Mouse (Mus musculus) limb, embryonic 11.5 days (tissue): ENCODE measurements at regions not wholly inside any gene's neighbourhood (a gene's known extent, or its start where the extent isn't known, plus 50 kb on each side); places are given as distances from the start of the nearest gene placed in this dataset.
A peak's percentile ranks its signal among the peaks of the same experiment; 100 is the strongest.

Experiments
- ATAC-seq: fragments of 200-750 bp; cut with Nextera tagmentation; 2 replicates; pipeline ENCODE4 v1.8.0; 2017; ENCODE audit warnings: low read depth; ENCODE audit not compliant: insufficient number of reproducible peaks, low FRiP score, low TSS enrichment
- DNase-seq: peaks from one replicate; pipeline ENCODE4 v3.0.0-alpha.2; 2015; ENCODE audit warnings: low spot score
- H3K27ac ChIP-seq: fragments of 300-500 bp; sonication (generic); replicated peaks from 2 replicates; pipeline ENCODE4 v1.5.1; 2014; ENCODE audit warnings: low read depth, mild to moderate bottlenecking, low read length
- H3K27me3 ChIP-seq: fragments of 300-500 bp; sonication (generic); 2 replicates; pipeline ENCODE4 v1.6.1; 2014; ENCODE audit warnings: mild to moderate bottlenecking, low read length, mixed read lengths; ENCODE audit not compliant: control insufficient read depth, insufficient read depth
- H3K36me3 ChIP-seq: fragments of 300-500 bp; sonication (generic); 2 replicates; pipeline ENCODE4 v1.6.1; 2014; ENCODE audit warnings: mild to moderate bottlenecking, low read length, moderate library complexity, mixed read lengths; ENCODE audit not compliant: control insufficient read depth, insufficient read depth
- H3K4me1 ChIP-seq: fragments of 300-500 bp; sonication (generic); 2 replicates; pipeline ENCODE4 v1.6.1; 2014; ENCODE audit warnings: low read length, mixed read lengths; ENCODE audit not compliant: control insufficient read depth, insufficient read depth
- H3K4me2 ChIP-seq: fragments of 300-500 bp; sonication (generic); 2 replicates; pipeline ENCODE4 v1.6.1; 2014; ENCODE audit warnings: low read depth, mild to moderate bottlenecking, moderate library complexity; ENCODE audit not compliant: severe bottlenecking
- H3K4me3 ChIP-seq: fragments of 300-500 bp; sonication (generic); 2 replicates; pipeline ENCODE4 v1.5.1; 2014; ENCODE audit warnings: low read depth, low read length
- H3K9ac ChIP-seq: fragments of 300-500 bp; sonication (generic); 2 replicates; pipeline ENCODE4 v1.6.1; 2014; ENCODE audit warnings: mild to moderate bottlenecking, low read length
- H3K9me3 ChIP-seq: fragments of 300-500 bp; sonication (generic); 2 replicates; pipeline ENCODE4 v1.6.1; 2016; ENCODE audit warnings: low read length; ENCODE audit not compliant: control insufficient read depth
- WGBS: fragments of 180-500 bp; shearing (Covaris S2); extraction: QIAGEN DNeasy Blood & Tissue Kit; methylation state at CpG from one replicate; pipeline ENCODE4 v1.1.7; 2014; 5-methylcytosine and 5-hydroxymethylcytosine counted together

DNA sequence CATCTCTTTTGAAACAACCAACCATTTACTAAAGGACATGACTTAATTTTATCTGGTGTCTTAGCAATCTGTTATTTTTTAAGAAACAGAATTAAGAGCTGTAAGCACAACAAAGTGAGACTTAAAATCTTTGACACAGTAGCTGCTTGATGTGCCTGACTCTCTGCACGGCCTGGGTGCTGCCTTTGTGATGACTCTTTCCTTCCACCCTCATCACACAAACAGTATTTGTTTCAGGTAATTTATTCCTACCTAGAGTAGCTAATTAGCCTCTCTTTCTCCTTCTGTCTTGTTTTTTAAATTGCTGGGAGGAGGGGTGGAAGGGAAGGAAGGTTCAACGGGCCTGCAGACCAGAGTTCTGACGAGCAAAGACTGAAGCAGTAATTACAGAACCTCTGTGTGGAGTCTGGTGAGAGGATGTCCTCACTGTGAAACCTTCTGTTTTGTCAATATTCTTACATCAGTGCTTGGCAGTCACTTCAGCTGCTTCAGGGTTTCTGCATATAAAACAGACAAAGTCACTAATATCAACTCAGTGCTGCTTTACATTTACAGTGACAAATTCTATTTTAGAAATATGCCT is 829.6 kb downstream of the D3Ertd751e start:
- H3K4me1 ChIP-seq = peaks cover 2% of the 10 kb centered on the region; the same call in 1 of the 2 replicates
- no peak overlapping the region for H3K4me3 ChIP-seq
- H3K9me3 ChIP-seq = no peaks in the 10 kb centered on the region
- ATAC-seq (no peak), DNase-seq (no peak)
- H3K9ac ChIP-seq = no peak overlapping the region
- 28% methylated on average over 3 of the region's 3 CpGs for WGBS
- H3K4me2 ChIP-seq = no peak overlapping the region
- H3K36me3 ChIP-seq = no peaks in the 10 kb centered on the region
- H3K27ac ChIP-seq = no peak overlapping the region
- H3K27me3 ChIP-seq = no peaks in the 10 kb centered on the region

DNA sequence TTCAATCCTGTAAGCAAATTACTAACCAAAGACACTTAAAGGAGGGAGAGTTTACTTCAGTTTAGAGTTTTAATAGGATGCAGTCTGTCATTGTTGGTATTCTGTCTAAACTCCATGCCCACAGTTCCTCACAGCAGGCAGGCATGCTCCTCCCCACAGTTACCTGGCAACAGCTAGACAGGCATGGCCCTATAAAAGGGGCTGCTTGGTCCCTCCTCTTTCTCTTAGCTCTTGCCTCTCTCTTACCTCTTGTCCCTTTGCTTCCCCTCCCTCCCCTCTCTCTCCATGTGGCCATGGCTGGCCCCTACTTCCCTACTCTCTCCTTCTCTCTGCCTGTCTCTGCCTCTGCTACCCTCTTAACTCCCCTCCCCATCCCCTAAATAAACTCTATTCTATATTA is 830.7 kb downstream of the D3Ertd751e start:
- no peaks in the 10 kb centered on the region for H3K9me3 ChIP-seq
- ATAC-seq (no peak), DNase-seq (peak; percentile 27)
- H3K4me2 ChIP-seq = no peak overlapping the region
- H3K4me1 ChIP-seq = peaks cover 2% of the 10 kb centered on the region; the same call in 1 of the 2 replicates
- H3K9ac ChIP-seq = no peak overlapping the region
- no peak overlapping the region for H3K27ac ChIP-seq
- no peaks in the 10 kb centered on the region for H3K27me3 ChIP-seq
- H3K4me3 ChIP-seq = no peak overlapping the region
- no peaks in the 10 kb centered on the region for H3K36me3 ChIP-seq

DNA sequence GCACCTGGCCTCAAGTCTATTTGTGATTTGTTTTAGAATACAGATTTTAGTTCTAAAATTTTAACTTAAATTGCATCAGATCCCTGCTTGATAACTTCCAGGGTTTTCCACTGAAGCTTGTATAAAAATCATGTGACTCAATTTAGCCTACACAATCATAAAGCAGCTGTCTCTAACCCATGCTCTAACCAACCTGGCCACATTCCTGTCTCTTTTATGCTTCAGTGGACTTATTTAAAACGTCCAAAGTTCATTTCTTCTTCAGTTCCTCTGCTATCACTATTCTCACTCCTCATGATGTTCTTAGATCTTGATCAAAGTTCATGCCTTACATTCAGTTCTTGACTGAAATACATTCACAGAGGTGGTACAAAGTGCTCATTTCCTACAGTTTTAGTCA is 839.9 kb downstream of the D3Ertd751e start:
- Histone ChIP-seq H3K27me3 (no peaks in the 10 kb centered on the region), H3K4me3 (no peak overlapping the region), H3K4me2 (no peak overlapping the region), H3K27ac (no peak overlapping the region), H3K36me3 (no peaks in the 10 kb centered on the region), H3K9me3 (no peaks in the 10 kb centered on the region), H3K4me1 (no peaks in the 10 kb centered on the region), H3K9ac (no peak overlapping the region)
- DNase-seq = no peak
- 27% methylated on average over 1 of the region's 1 CpGs for WGBS
- no peak for ATAC-seq

DNA sequence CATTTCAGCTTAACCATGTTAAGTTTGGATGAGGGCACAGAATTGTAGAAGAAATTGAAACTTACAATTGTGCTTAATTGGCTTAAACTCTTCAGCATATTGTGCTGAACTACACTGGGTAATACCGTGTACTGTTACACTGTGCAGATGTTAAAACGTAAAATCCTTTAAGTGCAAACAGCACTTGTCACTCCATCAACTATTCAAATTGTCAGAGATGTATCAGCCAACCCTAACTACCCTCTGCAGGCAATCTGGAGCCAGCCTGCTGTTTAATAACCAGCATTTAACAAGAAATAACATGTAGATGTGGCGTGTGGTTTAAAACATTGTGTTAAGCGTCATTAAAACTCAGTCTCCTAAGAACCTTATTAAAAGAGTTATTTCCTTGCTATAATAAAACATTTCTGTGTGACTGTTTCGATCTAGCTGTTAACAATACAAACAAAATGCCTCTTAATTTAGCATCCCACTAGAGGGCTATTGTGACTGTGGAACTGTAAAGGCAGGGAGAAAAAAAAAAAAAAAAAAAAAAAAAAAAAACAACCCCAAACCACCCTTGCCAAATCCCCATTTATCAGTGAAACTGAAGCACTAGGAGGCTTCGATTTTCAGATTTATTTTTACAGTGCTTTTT is 845.0 kb downstream of the D3Ertd751e start:
- WGBS = 37% methylated on average over 6 of the region's 6 CpGs
- Histone ChIP-seq H3K9me3 (no peaks in the 10 kb centered on the region), H3K9ac (no peak overlapping the region), H3K27ac (no peak overlapping the region), H3K36me3 (no peaks in the 10 kb centered on the region), H3K4me1 (no peaks in the 10 kb centered on the region), H3K27me3 (no peaks in the 10 kb centered on the region), H3K4me2 (no peak overlapping the region), H3K4me3 (no peak overlapping the region)
- no peak for DNase-seq
- peak; percentile 82 for ATAC-seq

DNA sequence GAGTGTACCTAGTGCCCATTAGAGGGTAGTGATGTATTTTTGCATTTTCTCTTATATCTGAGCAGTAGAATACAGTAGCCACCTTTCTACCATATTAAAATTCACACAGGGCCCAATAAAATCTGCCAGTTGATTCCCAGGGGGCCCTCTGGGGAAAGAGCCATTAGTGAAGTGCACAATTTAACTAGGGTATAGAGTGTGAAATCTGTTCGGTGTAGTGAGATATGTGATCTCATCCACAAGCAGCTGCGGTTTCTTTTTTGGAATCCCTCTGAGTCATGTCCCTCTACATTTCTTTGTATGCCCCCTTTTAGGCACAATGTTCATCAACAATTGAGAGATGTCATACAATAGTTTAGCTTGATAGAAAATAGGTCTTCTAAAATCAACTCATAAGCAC is 847.1 kb downstream of the D3Ertd751e start:
- DNase-seq = no peak
- 70% methylated on average over 2 of the region's 2 CpGs for WGBS
- no peaks in the 10 kb centered on the region for H3K36me3 ChIP-seq

DNA sequence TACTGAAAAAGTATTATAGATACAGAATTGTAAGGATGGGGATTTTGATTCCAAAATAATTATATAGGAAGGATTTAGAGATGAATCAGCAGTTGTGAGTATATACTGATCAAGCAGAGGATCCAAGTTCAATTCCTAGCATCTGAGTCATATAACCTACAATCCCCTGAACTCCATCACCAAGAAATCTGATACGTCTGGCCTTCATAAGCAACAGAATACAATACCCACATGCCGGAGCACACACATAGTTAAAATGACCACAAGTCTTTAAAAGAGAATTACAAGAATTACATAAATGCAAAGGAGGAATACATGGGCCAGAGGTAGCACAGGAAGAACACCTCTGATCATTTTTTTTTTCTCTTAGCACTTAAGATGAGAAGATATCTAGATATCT is 847.7 kb downstream of the D3Ertd751e start:
- H3K4me3 ChIP-seq = no peak overlapping the region

More for the DNA sequence above, 847.1 kb downstream of the D3Ertd751e start:
- H3K4me1 ChIP-seq = no peaks in the 10 kb centered on the region
- H3K9ac ChIP-seq = no peak overlapping the region
- no peaks in the 10 kb centered on the region for H3K9me3 ChIP-seq
- H3K27me3 ChIP-seq = no peaks in the 10 kb centered on the region
- H3K4me2 ChIP-seq = no peak overlapping the region
- ATAC-seq = no peak
- no peak overlapping the region for H3K27ac ChIP-seq
- H3K4me3 ChIP-seq = no peak overlapping the region

DNA sequence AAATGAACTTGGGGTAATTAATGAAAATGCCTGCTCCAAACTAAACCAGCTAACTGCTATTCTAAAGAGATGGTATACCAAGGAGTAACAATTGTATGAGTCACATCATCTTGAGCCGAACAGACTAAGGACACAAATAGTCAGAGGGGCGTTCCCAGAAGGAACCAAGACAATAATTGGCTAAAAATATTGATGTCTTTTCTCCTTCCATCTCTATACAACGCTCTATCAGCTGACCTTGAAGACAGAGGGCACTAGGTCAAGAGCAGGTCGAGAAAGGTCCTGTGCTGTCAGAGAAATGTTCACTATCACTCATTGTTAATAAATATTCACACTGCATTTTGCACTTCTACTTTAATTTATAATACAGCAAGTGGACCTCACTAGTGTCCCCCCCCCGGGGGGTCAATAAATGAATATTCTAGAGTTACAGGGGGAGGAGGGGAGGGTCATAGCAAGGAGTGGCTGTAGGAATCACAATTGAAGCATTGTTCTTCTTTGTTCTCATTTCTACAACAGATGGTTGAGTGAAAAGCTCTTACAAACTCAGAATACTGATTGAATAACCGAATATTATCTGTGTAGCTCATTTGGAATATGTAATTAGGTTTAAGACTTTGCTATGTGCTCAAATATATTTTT is 851.5 kb downstream of the D3Ertd751e start:
- no peaks in the 10 kb centered on the region for H3K36me3 ChIP-seq
- 80% methylated on average over 6 of the region's 6 CpGs for WGBS
- no peaks in the 10 kb centered on the region for H3K9me3 ChIP-seq
- no peak for ATAC-seq
- H3K9ac ChIP-seq = no peak overlapping the region
- no peak overlapping the region for H3K4me2 ChIP-seq
- H3K4me1 ChIP-seq = no peaks in the 10 kb centered on the region
- H3K4me3 ChIP-seq = no peak overlapping the region
- H3K27ac ChIP-seq = no peak overlapping the region
- DNase-seq = no peak
- H3K27me3 ChIP-seq = no peaks in the 10 kb centered on the region

More for the DNA sequence above, 847.7 kb downstream of the D3Ertd751e start:
- DNase-seq (no peak), ATAC-seq (no peak)
- Histone ChIP-seq H3K9ac (no peak overlapping the region), H3K36me3 (no peaks in the 10 kb centered on the region), H3K27me3 (no peaks in the 10 kb centered on the region), H3K4me2 (no peak overlapping the region), H3K4me1 (no peaks in the 10 kb centered on the region), H3K9me3 (no peaks in the 10 kb centered on the region), H3K27ac (no peak overlapping the region)
- WGBS = 64% methylated on average over 2 of the region's 2 CpGs

DNA sequence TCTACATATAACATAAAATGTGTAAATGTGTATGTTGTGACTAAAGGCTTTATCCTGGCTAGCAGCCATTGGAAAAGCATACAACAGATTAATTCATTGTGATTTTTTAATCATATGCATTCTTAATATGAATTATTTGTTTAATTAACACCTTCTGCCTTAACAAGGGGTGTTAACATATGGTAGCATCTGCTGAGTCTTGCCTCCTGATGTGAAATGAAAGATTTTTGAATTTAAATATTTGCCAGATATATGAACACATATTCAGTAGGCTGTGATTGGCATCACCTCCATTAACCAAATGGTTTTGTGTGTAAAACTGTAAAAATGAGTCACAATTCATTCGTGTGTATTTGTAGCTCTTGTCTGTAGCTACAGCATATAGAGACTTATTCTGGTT is 854.3 kb downstream of the D3Ertd751e start:
- no peak overlapping the region for H3K4me2 ChIP-seq
- H3K9me3 ChIP-seq = no peaks in the 10 kb centered on the region
- H3K4me3 ChIP-seq = no peak overlapping the region
- 78% methylated on average over 1 of the region's 1 CpGs for WGBS
- no peak overlapping the region for H3K27ac ChIP-seq
- no peaks in the 10 kb centered on the region for H3K4me1 ChIP-seq
- no peak overlapping the region for H3K9ac ChIP-seq
- DNase-seq = no peak
- H3K36me3 ChIP-seq = no peaks in the 10 kb centered on the region
- no peaks in the 10 kb centered on the region for H3K27me3 ChIP-seq
- no peak for ATAC-seq
